Mouse (Mus musculus) midbrain, embryonic 14.5 days (tissue): Measurements from ENCODE around the gene Tmc8. TPM values are rescaled to one million over a fixed set of nuclear protein-coding genes. Genes with fewer than 3 reads are reported as not detected.

Experiments
- ATAC-seq: fragments of 200-750 bp; cut with Nextera tagmentation; 2 replicates; pipeline ENCODE4 v1.8.0; 2017; ENCODE audit warnings: moderate number of reproducible peaks, moderate library complexity; ENCODE audit not compliant: low FRiP score, low TSS enrichment
- DNase-seq: peaks from one replicate; pipeline ENCODE4 v3.0.0-alpha.2; 2015
- H3K27ac ChIP-seq: fragments of 300-500 bp; sonication (generic); replicated peaks from 2 replicates; pipeline ENCODE4 v1.5.1; 2014; ENCODE audit warnings: mild to moderate bottlenecking, low read depth, low read length, moderate library complexity
- H3K27me3 ChIP-seq: fragments of 300-500 bp; sonication (generic); 2 replicates; pipeline ENCODE4 v1.6.1; 2014; ENCODE audit warnings: low read length, control low read depth, mixed read lengths; ENCODE audit not compliant: control insufficient read depth, insufficient read depth
- H3K36me3 ChIP-seq: fragments of 300-500 bp; sonication (generic); 2 replicates; pipeline ENCODE4 v1.6.1; 2014; ENCODE audit warnings: low read length, control low read depth; ENCODE audit not compliant: control insufficient read depth, insufficient read depth
- H3K4me1 ChIP-seq: fragments of 300-500 bp; sonication (generic); 2 replicates; pipeline ENCODE4 v1.6.1; 2014; ENCODE audit warnings: mild to moderate bottlenecking, antibody characterized with exemption, low read length, control low read depth; ENCODE audit not compliant: control insufficient read depth, insufficient read depth
- H3K4me2 ChIP-seq: fragments of 300-500 bp; sonication (generic); 2 replicates; pipeline ENCODE4 v1.6.1; 2014; ENCODE audit warnings: mild to moderate bottlenecking, low read length, moderate library complexity
- H3K4me3 ChIP-seq: fragments of 300-500 bp; sonication (generic); replicated peaks from 2 replicates; pipeline ENCODE4 v1.5.1; 2014; ENCODE audit warnings: low read depth, low read length
- H3K9ac ChIP-seq: fragments of 300-500 bp; sonication (generic); replicated peaks from 2 replicates; pipeline ENCODE4 v1.6.1; 2014; ENCODE audit warnings: mild to moderate bottlenecking, low read length, moderate library complexity
- H3K9me3 ChIP-seq: fragments of 300-500 bp; sonication (generic); 2 replicates; pipeline ENCODE4 v1.6.1; 2016; ENCODE audit warnings: low read length, control low read depth, mixed read lengths; ENCODE audit not compliant: control insufficient read depth
- WGBS: fragments of 180-500 bp; shearing (Covaris S2); extraction: QIAGEN DNeasy Blood & Tissue Kit; methylation state at CpG from one replicate; pipeline ENCODE4 v1.1.7; 2014; 5-methylcytosine and 5-hydroxymethylcytosine counted together
- polyA plus RNA-seq: library from polyadenylated mRNA; unstranded; fragments of >200 nt; fragmentation: Nextera tagmentation; extraction: Ambion mirVana; gene quantifications from 2 replicates; pipeline ENCODE4 v1.2.1, GENCODE M21; 2014

Gene Tmc8
- polyA plus RNA-seq, 1 experiment from 2014 or later = 0.66 TPM

- DNase-seq = no peak
These were observed 4.8 kb upstream of the Tmc8 start for GRCm38 (mm10) chr11:117777111-117777510.

GRCm38 (mm10) chr11:117778031-117778430 lies 3.8 kb upstream of the Tmc8 start:
- no peak for ATAC-seq
- H3K4me3 ChIP-seq = no peak overlapping the region
- H3K9ac ChIP-seq = no peak overlapping the region
- no peak for DNase-seq
- H3K27me3 ChIP-seq = peaks cover 28% of the 10 kb centered on the region
- H3K36me3 ChIP-seq = no peaks in the 10 kb centered on the region
- H3K9me3 ChIP-seq = no peaks in the 10 kb centered on the region
- H3K27ac ChIP-seq = no peak overlapping the region
- H3K4me2 ChIP-seq = no peak overlapping the region
- 93% methylated on average over 11 of the region's 11 CpGs for WGBS
- peaks cover 19% of the 10 kb centered on the region for H3K4me1 ChIP-seq

More at GRCm38 (mm10) chr11:117777111-117777510, 4.8 kb upstream of the Tmc8 start:
- WGBS = 84% methylated on average over 5 of the region's 5 CpGs
- peaks cover 21% of the 10 kb centered on the region for H3K27me3 ChIP-seq
- H3K4me2 ChIP-seq = no peak overlapping the region
- H3K27ac ChIP-seq = no peak overlapping the region
- H3K9ac ChIP-seq = no peak overlapping the region
- no peaks in the 10 kb centered on the region for H3K9me3 ChIP-seq
- H3K36me3 ChIP-seq = no peaks in the 10 kb centered on the region
- peaks cover 16% of the 10 kb centered on the region for H3K4me1 ChIP-seq
- no peak for ATAC-seq
- no peak overlapping the region for H3K4me3 ChIP-seq

- DNase-seq (no peak), ATAC-seq (no peak; the same call in 1 of the 2 replicates)
- 82% methylated on average over 12 of the region's 12 CpGs for WGBS
- Histone ChIP-seq H3K9ac (no peak overlapping the region), H3K27me3 (peaks cover 28% of the 10 kb centered on the region), H3K4me1 (peaks cover 20% of the 10 kb centered on the region), H3K36me3 (no peaks in the 10 kb centered on the region), H3K9me3 (no peaks in the 10 kb centered on the region), H3K4me2 (peak overlapping the region; percentile 51; the same call in 1 of the 2 replicates), H3K27ac (peak overlapping the region; percentile 57), H3K4me3 (no peak overlapping the region)
These were observed 2.9 kb upstream of the Tmc8 start for GRCm38 (mm10) chr11:117778851-117779433.

GRCm38 (mm10) chr11:117779434-117780198 lies 2.3 kb upstream of the Tmc8 start:
- Histone ChIP-seq H3K4me2 (peak overlapping the region; percentile 51), H3K27ac (peak overlapping the region; percentile 57), H3K4me1 (peaks cover 20% of the 10 kb centered on the region), H3K9ac (peak overlapping the region; percentile 43), H3K27me3 (peaks cover 28% of the 10 kb centered on the region), H3K36me3 (no peaks in the 10 kb centered on the region), H3K4me3 (peak overlapping the region; percentile 21), H3K9me3 (no peaks in the 10 kb centered on the region)
- 7% methylated on average over 38 of the region's 38 CpGs for WGBS
- ATAC-seq = 0 out of 2 replicates have a peak, but pooled peaks have one; percentile 31
- DNase-seq = peak; percentile 71

GRCm38 (mm10) chr11:117780199-117780515 lies 1.7 kb upstream of the Tmc8 start:
- peak overlapping the region; percentile 43 for H3K9ac ChIP-seq
- peak overlapping the region; percentile 21 for H3K4me3 ChIP-seq
- peak overlapping the region; percentile 51 for H3K4me2 ChIP-seq
- H3K9me3 ChIP-seq = no peaks in the 10 kb centered on the region
- peaks cover 20% of the 10 kb centered on the region for H3K4me1 ChIP-seq
- peak overlapping the region; percentile 57 for H3K27ac ChIP-seq
- no peak for ATAC-seq
- 4% methylated on average over 17 of the region's 17 CpGs for WGBS
- H3K27me3 ChIP-seq = peaks cover 28% of the 10 kb centered on the region
- no peak for DNase-seq
- H3K36me3 ChIP-seq = no peaks in the 10 kb centered on the region

- H3K4me1 ChIP-seq = peaks cover 20% of the 10 kb centered on the region
- H3K27me3 ChIP-seq = peaks cover 28% of the 10 kb centered on the region
- H3K9me3 ChIP-seq = no peaks in the 10 kb centered on the region
- H3K36me3 ChIP-seq = no peaks in the 10 kb centered on the region
- ATAC-seq (no peak), DNase-seq (peak; percentile 41)
- peak overlapping the region; percentile 21; the same call in 1 of the 2 replicates for H3K4me3 ChIP-seq
- WGBS = 3% methylated on average over 19 of the region's 19 CpGs
- no peak overlapping the region for H3K27ac ChIP-seq
- H3K4me2 ChIP-seq = peak overlapping the region; percentile 51
- H3K9ac ChIP-seq = no peak overlapping the region
These were observed 1.2 kb upstream of the Tmc8 start for GRCm38 (mm10) chr11:117780582-117781111.

GRCm38 (mm10) chr11:117781199-117781821 lies 566 bp upstream of the Tmc8 start:
- WGBS = 28% methylated on average over 18 of the region's 18 CpGs
- H3K9ac ChIP-seq = no peak overlapping the region
- ATAC-seq (no peak), DNase-seq (no peak)
- no peak overlapping the region for H3K27ac ChIP-seq
- H3K4me2 ChIP-seq = peak overlapping the region; percentile 51
- no peak overlapping the region for H3K4me3 ChIP-seq
- no peaks in the 10 kb centered on the region for H3K36me3 ChIP-seq
- peaks cover 20% of the 10 kb centered on the region for H3K4me1 ChIP-seq
- H3K9me3 ChIP-seq = no peaks in the 10 kb centered on the region
- peaks cover 28% of the 10 kb centered on the region for H3K27me3 ChIP-seq

- 49% methylated on average over 9 of the region's 9 CpGs for WGBS
- peak overlapping the region; percentile 19; the same call in 1 of the 2 replicates for H3K4me3 ChIP-seq
- H3K27me3 ChIP-seq = peaks cover 28% of the 10 kb centered on the region
- no peaks in the 10 kb centered on the region for H3K36me3 ChIP-seq
- no peak for ATAC-seq
- H3K9ac ChIP-seq = peak overlapping the region; percentile 34; the same call in 1 of the 2 replicates
- H3K27ac ChIP-seq = no peak overlapping the region
- peaks cover 20% of the 10 kb centered on the region for H3K4me1 ChIP-seq
- no peak for DNase-seq
- no peaks in the 10 kb centered on the region for H3K9me3 ChIP-seq
- peak overlapping the region; percentile 53 for H3K4me2 ChIP-seq
These were observed 794 bp downstream of the Tmc8 start for GRCm38 (mm10) chr11:117782705-117783034.
